Mouse (Mus musculus) spleen, postnatal 10 days (tissue): ENCODE measurements at regions not wholly inside any gene's neighbourhood (a gene's known extent, or its start where the extent isn't known, plus 50 kb on each side); places are given as distances from the start of the nearest gene placed in this dataset.

Experiments
- DNase-seq, 2 experiments: peaks; one replicate each; pipeline ENCODE4 v3.0.0; 2021 to 2022; ENCODE audit warnings: low spot score in 2 of 2

DNA sequence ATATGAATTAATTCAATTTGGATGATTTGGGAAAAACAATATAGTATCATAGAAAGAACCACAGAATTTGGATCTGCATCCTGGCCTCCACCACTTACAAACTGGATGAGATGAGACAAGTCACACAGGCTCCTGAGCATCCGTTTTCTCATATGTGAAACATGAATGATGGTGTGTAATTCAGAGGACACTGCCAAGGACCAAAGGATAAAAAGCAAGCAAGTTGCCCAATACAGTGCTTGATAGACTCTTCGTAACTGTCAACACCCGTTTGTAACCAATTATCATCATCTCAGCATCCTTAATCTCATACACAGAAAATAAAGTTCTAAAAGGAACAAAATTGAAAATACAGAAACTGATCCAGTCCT is 305.8 kb downstream of the Fam49a start:
- no peak for DNase-seq

DNA sequence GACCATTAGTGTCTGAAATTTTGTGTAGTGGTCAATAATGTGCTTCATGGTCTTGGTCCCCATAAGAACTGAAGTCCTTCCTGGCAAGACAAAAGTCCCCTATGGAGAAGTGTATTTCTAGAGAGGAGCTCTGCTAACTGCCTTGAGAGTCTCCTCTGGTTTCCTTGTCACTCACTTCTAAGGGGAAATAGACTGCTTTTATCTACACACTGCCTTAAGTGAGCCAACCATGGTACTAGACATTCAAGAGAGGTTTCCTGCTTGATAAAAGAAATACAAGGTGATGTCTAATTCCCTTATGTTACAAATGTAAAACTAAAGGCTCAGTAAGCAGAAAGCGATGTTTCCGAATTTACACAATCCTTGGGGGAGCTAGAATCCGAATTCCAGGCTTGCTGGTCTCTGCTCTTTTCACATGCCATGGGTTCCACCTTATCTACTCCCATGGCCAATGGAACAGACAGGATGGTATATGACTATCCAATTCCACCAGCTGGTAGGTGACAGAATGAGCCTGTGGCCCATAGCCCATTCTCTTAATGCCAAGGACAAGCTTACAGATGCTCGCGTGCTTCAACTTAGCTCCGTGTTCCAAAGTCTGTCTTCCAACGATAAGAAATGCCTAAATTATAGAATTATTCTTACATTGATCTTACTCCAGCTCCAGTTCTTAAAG is 305.3 kb downstream of the Fam49a start:
- no peak for DNase-seq

DNA sequence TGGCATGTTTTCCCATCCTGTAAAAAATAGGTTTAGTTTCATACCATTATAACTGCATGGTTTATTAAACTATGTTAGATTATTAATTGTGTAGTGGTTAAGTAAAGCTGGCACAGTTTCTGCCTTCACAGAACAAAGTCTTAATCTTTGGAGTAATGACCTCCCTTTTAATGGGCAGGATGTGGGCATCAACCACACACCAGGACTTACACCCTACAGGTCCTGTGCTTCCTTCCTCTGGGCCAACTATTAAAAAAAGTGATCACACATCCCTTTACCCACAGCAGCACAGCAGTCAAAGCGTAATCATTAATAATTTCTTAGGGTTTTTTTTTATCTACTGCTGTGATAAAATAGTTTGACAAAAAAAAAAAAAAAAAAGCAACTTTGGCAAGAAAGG is 300.3 kb downstream of the Fam49a start:
- no peak for DNase-seq

DNA sequence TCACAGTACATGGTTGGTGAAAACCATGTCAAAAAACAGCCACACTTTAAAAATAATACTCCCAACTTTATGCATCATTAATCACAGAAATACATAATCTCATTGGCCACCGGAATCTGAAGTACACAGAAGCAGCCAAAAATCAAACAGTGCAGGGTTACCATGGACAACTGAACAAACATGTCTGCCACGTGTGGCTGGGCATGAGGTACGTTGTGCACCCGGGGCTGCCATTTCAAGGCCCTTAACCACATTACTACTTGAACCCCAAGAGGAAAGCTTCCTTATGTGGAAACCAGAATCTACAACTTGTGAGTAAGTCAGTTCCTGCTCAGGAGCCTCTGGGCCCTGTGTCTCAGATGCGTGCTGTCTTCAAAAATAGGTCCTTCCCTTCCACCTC is 289.9 kb downstream of the Fam49a start:
- no peak for DNase-seq

DNA sequence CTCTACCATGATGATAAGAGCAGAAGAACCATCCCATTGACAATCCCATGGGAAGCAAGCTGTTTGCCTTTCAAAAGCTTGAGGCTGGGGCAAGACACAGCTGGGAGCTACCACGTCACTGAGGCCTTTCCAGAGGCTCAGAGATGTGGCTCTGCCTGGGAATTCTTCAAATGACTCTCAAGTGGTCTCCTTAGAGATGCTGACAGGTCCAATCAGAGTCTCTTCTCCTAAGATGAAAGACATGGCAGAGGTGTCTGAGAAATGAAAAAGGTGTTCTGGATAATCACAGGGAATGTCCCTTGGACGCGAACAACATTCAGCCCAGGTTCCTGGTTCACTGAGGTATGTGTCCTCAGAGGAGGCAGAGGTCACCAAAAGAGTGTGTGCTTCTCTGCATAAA is 287.7 kb downstream of the Fam49a start:
- DNase-seq = no peak

DNA sequence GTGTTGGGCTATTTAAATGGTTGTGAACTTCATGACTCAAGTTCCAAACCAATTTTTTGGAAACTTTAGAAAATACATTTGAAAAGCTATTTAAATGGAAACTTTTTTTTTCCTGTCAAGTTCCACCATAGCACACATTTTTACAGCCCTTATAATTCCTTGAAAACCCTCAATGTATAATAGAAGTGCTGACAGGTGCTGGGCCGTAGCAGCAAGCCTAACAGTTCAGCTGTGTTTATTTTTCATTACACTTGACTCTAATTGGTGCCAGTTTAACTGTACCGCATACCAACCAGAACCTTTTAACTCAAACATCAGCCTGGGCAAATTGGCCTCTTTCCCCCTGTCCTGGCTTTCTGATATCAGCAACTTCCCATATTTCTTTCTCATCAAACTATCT is 286.7 kb downstream of the Fam49a start:
- no peak for DNase-seq

DNA sequence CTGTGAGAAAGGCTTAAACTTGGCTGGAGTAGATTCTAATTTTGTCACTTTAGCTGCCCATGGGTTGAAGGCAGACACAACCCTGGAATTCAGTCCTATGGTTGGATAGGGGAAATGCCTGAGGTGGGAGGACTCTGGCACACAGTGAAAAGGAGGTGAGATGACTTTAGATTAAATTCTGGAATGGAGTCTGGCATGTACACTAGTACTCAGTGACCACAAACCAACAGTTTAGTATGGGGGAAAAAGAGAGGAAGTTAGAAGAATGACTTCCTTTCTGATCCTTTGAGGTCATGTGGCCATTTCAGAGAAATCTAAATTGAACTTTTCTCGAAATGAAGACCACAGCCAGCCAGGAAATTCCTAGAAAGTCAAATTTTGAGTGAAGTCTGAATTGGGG is 285.5 kb downstream of the Fam49a start:
- DNase-seq = no peak

DNA sequence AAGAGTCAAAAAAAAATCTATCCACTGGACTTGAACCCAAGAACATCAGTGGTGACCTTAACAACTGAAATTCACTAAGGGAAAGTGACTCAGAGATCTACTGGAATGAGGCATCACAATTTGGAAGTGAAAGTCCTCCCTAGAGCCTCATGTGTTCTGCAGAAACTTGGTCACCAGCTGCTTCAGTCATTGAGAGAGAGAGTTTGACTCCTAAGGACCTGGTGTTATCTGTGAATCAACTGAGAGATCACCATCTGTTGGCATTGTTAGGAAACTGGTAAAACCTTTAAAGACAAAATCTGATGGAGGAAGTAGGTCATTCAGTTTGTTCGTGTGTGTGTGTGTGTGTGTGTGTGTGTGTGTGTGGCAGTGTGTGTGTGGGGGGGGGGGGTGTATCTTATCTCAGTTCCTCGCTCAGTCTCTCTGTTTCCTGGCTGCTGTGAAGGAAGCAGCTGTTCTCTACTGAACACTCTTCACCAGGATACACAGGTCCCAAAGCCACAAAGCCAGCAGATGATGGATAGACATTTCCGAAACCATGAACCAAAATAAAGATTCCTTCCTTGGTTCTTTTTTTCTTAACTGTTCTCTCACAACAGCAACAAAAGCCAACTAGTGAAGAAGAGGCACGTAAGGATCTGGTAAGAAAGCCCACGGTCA is 284.6 kb downstream of the Fam49a start:
- peak in 1 of 2 experiments; percentile 15 for DNase-seq

DNA sequence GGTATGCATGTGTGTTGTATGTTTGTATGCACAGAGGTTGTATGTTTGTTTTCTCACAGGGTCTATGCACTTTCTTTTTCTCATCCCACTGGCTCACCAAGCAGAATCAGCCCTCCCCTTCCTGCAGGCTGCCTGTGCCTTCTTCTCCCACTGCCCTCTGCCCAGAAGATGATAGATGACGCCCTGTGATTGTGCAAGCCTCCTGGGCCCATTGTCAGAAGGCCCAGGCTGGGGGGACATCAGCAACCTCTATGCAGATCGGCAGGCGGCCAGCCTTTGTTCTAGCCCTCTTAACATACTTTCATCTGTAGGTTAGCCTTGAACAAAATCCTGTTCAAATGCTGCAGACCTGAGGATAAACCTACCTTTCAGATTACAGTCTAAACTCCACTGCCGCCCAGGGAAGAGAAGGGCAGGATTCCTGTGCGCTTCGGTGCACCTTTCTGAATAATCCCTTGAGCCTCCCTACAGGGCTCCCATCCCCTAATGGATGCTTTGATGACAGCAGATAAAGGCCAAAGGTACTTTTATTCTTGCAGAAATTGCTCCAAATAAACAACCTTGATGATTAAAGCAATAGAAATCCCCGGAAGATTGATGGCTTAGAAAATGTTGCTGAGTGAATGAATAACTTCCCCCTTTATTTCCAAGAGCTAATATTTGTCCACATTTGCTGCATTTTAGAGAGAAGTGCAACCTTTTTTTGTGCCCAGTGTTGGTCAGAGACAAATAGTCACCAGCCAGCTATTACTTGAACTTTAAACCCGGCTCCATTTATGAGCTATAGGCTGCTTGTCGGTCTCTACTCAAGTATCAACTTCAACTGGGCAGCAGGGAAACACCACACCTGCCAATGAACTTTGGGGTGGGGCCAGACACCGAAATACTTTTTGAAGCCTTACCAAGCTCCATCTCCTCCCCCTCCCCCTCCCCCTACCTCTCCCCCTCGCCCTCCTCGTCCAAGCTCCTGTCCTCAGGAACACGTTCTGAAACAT is 279.4 kb downstream of the Fam49a start:
- no peak for DNase-seq

DNA sequence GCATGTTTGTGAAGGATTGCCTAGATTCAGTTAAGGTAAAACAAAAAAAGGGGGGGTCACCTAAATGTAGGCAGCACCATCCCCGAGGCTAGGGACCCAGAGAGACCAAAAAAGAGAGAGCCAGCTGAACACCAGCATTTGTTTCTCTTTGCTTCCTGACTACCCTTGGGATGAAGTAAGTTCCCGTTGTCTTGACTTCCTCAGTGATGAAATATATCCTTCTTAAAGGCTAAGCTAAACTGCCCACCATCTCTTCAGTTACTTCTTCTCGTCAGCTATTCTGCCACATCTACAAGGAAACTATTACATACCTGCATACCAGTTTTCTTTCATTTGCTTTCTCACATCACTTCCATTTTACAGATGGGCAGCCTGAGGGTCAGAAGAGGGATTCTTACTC is 277.4 kb downstream of the Fam49a start:
- no peak for DNase-seq

DNA sequence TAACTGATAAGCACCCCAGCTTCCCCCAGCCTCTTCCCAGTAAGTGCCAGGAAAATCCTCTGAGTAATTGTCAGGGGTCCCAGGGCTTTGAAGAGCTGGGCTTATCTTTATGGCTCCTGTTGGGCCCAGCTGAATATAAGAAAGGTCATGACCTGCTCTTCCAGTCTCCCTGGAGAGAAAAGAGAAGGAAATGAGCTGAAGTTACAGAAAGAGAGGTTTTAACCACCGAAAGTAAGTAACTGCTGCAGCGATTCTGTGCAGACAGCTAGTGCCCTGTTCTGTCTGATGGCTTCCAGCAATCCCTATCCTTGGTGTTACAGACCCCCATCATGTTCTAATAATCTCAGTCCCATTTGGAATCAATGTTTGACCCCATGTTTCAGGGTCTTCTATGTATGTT is 272.8 kb downstream of the Fam49a start:
- no peak for DNase-seq

DNA sequence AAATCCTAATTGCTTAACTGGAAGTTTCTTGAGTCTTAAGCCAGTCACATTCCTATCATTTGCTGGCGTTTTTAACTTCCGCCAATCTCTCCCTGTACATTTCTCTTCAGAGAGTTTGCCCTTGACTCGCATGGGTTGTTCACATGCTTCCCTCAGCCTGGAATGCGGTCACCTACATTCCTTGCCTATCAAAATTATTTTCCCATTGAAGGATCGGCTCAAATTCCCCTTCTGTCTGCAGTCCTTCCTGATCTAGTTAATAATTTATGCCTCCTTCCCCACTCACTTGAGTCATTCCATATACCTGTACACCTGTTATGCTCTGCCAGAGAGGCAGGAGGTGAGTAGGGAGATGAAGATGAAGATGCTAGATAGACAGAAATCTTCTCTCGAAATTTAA is 268.9 kb downstream of the Fam49a start:
- no peak for DNase-seq

DNA sequence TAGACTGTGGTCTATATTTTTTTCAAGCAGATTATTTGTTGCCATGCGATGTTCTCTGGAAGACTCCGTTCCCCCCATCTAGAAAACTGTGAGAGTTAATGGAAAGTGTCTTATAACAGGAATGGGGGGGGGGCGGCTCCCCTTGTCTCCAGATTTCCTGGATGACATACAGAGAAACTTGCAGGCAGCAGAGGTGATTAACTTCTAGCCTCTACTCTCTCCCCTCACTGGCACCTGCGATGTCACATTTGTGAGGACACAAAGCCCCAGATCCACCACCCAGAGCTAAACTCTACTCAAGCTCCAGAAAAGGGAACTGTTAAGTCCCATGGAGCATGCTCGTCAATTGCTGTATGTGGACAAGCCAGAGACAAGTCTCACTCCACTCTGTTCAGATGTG is 267.6 kb downstream of the Fam49a start:
- DNase-seq = no peak

DNA sequence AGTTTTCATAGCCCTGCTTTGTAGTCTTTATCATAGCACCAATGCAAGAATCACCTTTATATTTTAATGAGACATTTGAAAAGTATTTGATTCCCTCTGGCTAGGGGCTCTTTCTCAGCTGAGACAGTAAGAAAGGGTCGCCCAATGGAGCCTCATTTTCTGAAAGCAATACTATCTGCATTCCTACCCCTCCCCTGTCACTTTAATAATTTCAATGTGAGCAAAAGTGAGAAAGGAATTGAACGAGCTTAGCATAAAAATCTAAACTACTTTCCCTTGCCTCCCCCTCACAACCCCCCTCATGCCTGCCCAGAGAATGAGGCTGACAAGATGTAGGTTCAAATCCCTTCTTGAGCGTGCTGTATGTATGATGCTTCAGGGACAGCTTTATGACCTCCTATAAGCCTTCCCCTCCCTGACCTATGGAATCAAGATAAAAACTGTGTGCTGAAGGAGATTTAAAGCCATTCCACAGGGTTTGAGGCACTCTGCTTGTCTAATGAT is 266.6 kb downstream of the Fam49a start:
- DNase-seq = no peak

DNA sequence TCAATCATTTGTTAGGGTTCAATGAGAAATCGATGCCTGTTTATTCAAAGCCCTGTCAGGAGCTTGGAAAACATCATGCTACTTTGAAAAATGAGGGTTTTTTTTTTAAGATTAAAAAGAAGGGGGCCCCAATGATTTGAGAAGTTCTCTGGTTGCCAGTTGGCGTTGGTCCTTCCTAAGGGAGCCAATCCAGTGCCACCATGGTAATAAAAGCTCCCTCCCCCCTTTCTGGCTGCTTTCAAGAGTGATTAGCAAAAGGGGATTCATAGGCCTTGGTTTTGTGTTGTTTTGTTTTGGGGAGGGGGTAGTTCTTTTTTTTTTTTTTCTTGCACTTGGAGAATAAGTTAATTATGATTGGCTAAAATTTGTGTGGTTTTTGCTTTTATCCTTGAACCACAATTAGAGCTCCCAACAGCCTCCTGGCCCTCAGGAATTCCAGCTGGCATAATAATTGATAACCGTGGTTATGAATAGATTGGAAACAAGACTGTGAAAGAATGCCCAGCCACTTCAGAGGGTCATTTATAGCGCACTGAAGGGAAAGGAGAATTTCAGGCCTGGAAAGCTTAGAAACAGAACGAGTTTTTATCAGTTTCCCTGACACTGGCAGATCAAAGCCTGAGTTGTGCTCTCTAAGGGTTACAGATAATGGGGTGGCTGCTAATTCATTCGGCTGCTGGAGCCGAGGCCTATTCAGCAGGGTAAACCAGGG is 266.0 kb downstream of the Fam49a start:
- DNase-seq = no peak

DNA sequence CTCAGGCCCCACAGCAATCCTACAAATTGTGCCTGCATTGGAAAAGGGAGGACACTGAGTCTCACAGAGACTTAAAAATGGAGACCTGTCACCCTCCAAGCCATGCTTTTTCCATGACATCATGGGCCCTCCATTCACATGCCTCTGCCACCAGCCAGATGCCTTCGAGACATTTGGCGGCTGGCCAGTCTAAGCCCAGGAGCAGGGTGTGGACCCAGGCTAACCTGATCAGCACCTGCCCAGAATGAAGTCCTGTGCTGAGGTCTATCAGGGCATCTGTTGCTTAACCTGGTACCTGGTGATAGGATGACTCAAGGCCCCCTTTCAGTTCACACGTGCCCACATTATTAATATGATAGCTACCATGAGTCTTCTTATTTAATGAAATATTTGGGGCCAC is 265.4 kb downstream of the Fam49a start:
- DNase-seq = no peak

DNA sequence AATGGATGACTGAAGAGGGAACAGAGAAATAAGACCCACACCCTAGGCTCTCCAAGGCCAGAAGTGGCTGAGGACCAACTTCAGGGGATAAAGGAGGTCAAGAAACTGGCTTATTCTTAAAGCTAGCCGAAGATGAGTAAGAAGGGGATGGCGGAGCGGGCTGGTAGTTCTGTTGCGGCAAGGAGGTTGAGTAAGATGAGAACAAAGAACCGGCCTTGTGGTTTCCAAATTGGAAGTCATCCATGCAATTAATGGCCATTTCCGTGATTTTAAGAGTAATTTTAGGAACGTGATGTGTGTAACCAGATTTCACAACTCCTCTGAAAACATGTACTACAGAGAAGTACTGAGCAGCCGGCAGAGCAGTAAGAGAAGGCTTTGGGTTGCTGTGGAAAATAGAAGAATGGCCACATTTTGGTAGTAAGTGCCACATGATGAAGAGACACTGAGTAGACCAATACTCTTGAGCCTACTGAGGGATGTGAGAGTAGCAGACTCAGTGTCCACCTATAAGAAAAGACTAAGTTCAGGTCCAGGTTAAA is 258.4 kb downstream of the Fam49a start:
- DNase-seq = no peak

DNA sequence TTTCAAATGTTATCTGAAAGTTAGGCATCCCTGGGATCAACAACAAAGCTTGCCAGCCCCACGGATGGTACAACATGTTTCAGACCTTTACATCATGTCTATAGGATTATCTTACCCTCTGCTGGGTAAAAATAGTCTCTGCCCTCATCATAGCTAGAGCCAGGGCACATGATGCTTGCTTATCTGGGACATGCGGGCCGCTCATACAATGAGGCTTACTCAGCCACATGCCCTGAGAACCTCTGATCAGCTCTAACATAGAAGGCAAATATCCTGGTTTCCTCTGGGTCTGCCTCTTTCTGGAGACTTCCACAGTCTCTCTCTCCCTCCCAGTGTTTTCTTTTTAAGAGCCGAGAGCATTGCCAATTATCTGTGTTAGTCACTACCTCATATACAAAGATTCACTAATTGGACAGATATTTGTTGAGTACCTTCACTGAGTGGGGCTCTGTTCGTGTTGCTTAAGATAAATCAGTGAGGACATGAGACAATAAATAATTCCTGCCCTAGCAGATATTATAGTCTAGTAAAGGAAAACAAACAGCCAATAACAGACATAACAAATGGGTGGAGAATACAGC is 256.6 kb downstream of the Fam49a start:
- DNase-seq = no peak

DNA sequence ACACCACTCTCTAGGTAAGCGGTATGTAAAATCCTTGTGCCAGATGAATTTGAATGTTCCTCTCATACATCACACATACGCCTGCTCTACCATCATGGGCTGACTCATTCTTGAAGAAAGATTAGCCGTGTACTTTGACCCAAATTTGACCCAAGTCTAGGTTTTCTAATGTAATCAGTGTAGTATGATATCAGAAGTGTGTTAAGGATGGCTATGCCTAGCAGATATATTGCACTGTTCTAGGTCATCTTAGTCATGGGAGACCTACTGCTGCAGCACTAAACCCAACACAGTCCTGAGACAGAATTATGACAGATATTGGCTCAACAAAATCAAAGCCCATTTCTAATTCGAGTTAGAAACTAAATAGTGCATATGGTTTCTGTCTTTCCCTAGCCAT is 255.1 kb downstream of the Fam49a start:
- no peak for DNase-seq

DNA sequence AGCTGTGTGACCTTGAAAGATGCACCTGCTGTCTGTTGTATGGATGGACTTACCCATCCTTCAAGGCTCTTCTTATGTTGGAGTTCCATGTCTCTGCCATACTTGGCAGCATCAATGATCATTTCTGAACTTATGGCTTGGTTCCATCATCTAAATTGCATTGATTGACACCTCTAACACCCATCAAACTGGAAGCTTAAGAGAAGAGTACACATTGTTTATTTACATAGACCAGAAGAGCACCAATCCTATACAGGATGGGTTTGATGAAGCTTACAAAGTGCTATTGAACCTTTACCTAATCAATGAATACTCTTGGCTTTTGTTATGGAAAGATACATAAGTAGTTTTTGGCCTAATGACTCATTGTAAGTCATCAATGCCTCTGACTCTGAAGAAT is 248.8 kb downstream of the Fam49a start:
- DNase-seq = no peak
